Mouse (Mus musculus) lung, adult 2 months (tissue): ENCODE measurements around the gene Itga3. TPM values are rescaled to one million over a fixed set of nuclear protein-coding genes. Genes with fewer than 3 reads are reported as not detected.

Experiments used
- DNase-seq: peaks from one replicate; pipeline ENCODE4 v3.0.0; 2022
- H3K4me1 ChIP-seq: fragments of 200-500 bp; 2 replicates; pipeline ENCODE4 v1.6.1; 2011; ENCODE audit warnings: low read length; ENCODE audit not compliant: control insufficient read depth, insufficient read depth
- H3K4me3 ChIP-seq: fragments of 200-500 bp; replicated peaks from 2 replicates; pipeline ENCODE3; 2011; ENCODE audit warnings: low read depth, mild to moderate bottlenecking, control low read depth, low read length; ENCODE audit errors: extremely low read depth
- CTCF ChIP-seq: fragments of 200-500 bp; IDR thresholded peaks from 2 replicates; pipeline ENCODE4 v1.5.1; 2011; ENCODE audit warnings: mild to moderate bottlenecking, low read length, control low read depth; ENCODE audit not compliant: insufficient read depth
- POLR2A ChIP-seq: fragments of 200-500 bp; IDR thresholded peaks from 2 replicates; pipeline ENCODE4 v1.6.1; 2011; ENCODE audit warnings: low read depth, mild to moderate bottlenecking, control low read depth, low read length, borderline replicate concordance; ENCODE audit errors: extremely low read depth
- WGBS: fragments of 180-500 bp; shearing (Covaris S2); methylation state at CpG from one replicate; pipeline ENCODE4 v1.1.7; 2018; 5-methylcytosine and 5-hydroxymethylcytosine counted together
- polyA plus RNA-seq: library from polyadenylated mRNA; depleted of rRNA; stranded (reverse); fragments of >200 nt; gene quantifications from 2 replicates; pipeline ENCODE4 v1.2.3, GENCODE M21; 2012

Gene Itga3
- polyA plus RNA-seq, 1 experiment = 181 TPM

GRCm38 (mm10) chr11:95038818-95039655, 37.6 kb downstream of the Itga3 start:
- DNase-seq = no peak
- no peaks in the 10 kb centered on the region for H3K4me1 ChIP-seq

DNA sequence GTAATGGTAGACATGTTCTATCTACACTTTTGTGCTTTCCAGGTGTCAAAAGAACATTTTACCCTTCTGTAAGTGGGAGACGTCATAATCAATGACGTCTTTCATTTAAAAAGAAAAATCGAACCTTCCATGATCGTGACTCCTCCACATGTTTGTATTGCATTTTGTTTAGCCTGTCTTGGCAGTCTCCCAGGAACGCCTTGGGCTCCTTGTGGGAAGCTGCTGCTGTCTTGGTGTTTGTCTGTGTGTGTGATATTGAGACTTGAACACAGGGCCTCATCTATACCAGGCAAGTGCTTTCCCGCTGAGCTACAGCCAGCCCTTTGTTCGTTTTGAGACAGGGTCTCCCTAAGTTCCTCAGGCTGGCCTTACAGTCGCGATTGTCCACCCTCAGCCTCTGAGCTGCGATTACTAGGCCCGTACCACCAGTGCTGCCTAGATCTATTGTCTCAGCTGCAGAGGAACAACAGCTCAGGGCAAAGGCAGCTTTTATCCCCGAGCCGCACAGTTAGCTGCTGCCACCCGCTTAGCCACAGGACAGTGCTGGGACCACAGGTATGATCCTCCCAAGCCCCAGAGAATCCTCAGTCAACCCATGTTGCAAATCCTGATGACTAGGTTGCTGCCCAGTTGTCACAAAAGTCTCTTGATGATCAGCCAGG, 38.3 kb downstream of the Itga3 start:
- no peak for DNase-seq
- 76% methylated on average over 14 of the region's 14 CpGs for WGBS
- TF ChIP-seq POLR2A (no peak), CTCF (no peak)
- no peak overlapping the region for H3K4me3 ChIP-seq
- H3K4me1 ChIP-seq = no peaks in the 10 kb centered on the region

More at GRCm38 (mm10) chr11:95038818-95039655, 37.6 kb downstream of the Itga3 start:
- WGBS = 78% methylated on average over 13 of the region's 13 CpGs
- TF ChIP-seq CTCF (no peak), POLR2A (no peak)
- H3K4me3 ChIP-seq = no peak overlapping the region

DNA sequence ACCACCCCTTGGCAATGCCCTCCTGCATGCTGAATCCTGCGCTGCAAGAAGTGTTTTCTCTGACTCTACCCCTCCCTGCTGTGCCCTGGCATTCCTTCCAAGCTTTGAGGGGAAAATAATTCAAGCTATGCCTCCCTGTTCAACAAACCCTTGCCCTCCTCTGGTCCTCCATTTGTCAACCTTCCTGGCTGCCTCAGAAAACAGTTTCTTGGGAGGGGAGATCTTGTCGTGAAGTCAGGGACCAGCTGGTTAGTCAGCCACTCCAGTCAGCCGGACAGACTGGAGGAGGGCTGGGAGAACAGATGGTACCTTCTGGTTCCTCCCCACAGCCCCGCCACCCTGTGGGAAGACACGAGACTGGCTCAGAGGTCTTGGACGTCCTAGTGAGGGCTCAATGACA, 39.3 kb downstream of the Itga3 start:
- no peaks in the 10 kb centered on the region for H3K4me1 ChIP-seq
- WGBS = 65% methylated on average over 6 of the region's 6 CpGs

DNA sequence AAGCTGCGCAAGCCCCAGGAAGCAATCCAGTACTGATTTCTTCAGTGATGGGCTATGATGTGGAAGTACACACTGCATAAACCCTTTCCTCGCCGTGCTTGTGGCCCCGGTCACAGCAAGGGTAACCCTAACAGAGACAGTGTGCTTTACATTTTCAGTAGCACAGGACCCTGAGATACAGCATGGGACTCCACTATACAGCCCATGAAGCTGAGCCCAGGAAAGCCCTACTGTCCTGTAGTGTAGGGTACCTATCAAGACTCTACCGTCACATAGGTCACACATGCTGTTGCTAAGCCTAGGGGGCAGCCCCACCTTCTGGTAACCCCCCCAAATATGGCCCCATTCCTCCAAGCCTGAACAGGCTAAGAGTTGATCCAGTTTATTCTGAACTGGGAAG, 40.1 kb downstream of the Itga3 start:
- no peaks in the 10 kb centered on the region for H3K4me1 ChIP-seq
- 95% methylated on average over 5 of the region's 5 CpGs for WGBS
- TF ChIP-seq CTCF (no peak), POLR2A (no peak)
- no peak for DNase-seq
- no peak overlapping the region for H3K4me3 ChIP-seq

More for the DNA sequence above, 39.3 kb downstream of the Itga3 start:
- no peak for DNase-seq
- no peak overlapping the region for H3K4me3 ChIP-seq
- TF ChIP-seq CTCF = no peak
- TF ChIP-seq POLR2A = no peak

- no peak for TF ChIP-seq CTCF
- no peak for TF ChIP-seq POLR2A
- no peak for DNase-seq
- Histone ChIP-seq H3K4me3 (no peak overlapping the region), H3K4me1 (no peaks in the 10 kb centered on the region)
- 71% methylated on average over 10 of the region's 10 CpGs for WGBS
Measured at GRCm38 (mm10) chr11:95034902-95035301, 41.7 kb downstream of the Itga3 start.

- DNase-seq = no peak
- H3K4me3 ChIP-seq = no peak overlapping the region
- H3K4me1 ChIP-seq = no peaks in the 10 kb centered on the region
- WGBS = 61% methylated on average over 14 of the region's 14 CpGs
- TF ChIP-seq CTCF (no peak), POLR2A (no peak)
Measured at GRCm38 (mm10) chr11:95033617-95034016, 43.0 kb downstream of the Itga3 start.

DNA sequence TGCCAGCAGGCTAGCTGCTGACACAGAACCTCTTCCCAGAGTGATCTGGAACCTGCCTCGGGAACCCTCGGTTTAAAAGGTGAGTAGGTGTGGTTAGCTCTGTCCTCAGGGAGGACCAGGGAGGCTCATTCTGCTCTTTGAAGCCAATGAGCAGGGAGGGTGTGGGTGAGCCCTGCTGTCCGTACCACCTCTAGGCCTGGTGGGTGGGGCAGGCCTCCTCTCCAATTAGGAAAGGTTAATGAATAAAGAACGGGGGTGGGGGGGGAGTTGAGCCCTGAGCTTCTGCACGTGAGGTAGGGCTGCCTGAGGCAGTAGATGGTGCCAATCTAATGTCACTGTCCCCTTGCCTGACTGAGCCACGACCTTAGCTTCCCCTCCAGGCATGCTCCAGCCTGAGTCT, 43.7 kb downstream of the Itga3 start:
- DNase-seq = no peak
- H3K4me1 ChIP-seq = no peaks in the 10 kb centered on the region
- WGBS = 58% methylated on average over 6 of the region's 6 CpGs
- TF ChIP-seq CTCF (no peak), POLR2A (no peak)
- no peak overlapping the region for H3K4me3 ChIP-seq

DNA sequence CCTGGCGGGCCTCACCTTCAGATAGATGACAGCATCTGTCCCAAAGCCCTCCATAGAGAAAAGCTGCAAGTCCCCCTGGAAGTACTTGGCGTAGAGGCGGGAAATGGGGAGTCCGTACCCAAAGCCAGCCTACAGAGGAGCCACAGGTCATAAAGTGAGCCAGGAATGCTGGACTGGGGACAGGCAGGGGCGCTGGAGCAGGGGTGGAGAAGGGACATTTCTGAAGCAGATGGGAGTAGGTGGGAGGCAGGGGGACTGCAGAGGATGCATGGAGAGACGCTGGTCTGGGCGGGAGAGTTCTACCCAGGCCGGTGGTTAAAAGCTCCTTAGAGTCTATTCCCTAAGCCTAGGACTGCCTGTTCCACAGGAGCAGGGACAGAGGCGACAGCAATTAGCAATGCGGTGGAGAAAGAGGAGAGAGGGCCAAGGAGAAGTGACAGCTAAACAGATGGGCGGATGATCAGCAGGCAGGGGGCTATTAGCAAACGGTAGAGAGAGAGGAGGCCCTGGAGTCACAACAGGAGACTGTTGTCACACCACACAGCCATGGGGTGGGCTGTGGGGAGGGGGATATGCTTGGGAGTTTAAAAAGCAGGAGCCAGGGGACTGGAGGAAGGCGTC, 48.6 kb downstream of the Itga3 start:
- WGBS = 72% methylated on average over 13 of the region's 13 CpGs
- Histone ChIP-seq H3K4me1 (peaks cover 8% of the 10 kb centered on the region), H3K4me3 (no peak overlapping the region)

GRCm38 (mm10) chr11:95026849-95027248, 49.8 kb downstream of the Itga3 start:
- TF ChIP-seq CTCF (no peak), POLR2A (no peak)
- Histone ChIP-seq H3K4me1 (peaks cover 8% of the 10 kb centered on the region), H3K4me3 (no peak overlapping the region)
- DNase-seq = no peak
- WGBS = 82% methylated on average over 6 of the region's 6 CpGs

More for the DNA sequence above, 48.6 kb downstream of the Itga3 start:
- TF ChIP-seq CTCF = no peak
- TF ChIP-seq POLR2A = no peak
- DNase-seq = no peak

DNA sequence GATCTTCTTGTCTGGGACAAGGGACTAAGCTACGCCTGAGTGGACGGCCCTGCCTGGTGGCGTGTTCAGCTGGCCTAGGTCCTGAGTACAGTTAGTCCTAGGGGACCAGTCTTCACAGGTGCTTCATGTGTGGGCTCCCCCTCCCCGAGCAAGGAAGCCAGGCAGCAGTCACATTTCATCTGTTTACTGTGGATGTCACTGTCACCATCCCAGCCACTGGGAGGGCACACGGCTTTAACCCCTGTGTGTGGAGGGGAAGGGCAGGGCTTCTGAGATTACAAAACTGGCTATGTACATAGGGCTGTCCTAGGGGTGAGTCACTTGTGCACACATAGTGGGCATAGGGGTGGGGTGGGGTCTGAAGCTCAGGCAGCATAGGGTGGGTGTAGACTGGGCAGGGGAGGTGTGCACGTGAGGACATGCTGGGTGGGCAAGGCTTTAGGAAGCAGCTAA, 50.5 kb downstream of the Itga3 start:
- TF ChIP-seq POLR2A (no peak), CTCF (no peak)
- Histone ChIP-seq H3K4me1 (peaks cover 8% of the 10 kb centered on the region), H3K4me3 (no peak overlapping the region)
- no peak for DNase-seq
- 61% methylated on average over 6 of the region's 6 CpGs for WGBS
